Comparison of ENCODE assay signal across 13 mouse cellular contexts in genomic region chr11:95572227-95572626, GRCm38 (mm10). TPM values are rescaled to one million over a fixed set of nuclear protein-coding genes. Genes with fewer than 3 reads are reported as not detected.
"Had no signal": no experiment of that assay in that cellular context is flagged by ENCODE, and none has a peak within 500 bp of the region (broad histone marks: within the 10 kb centered on the region; RNA-seq: fewer than 3 reads in every experiment).

No protein-coding gene starts in this region.

- H3K4me2 ChIP-seq: kidney, embryonic 15.5 days; limb, embryonic 15.5 days; liver, embryonic 12.5 days; lung, embryonic 15.5 days; midbrain, embryonic 12.5 days; neural tube, embryonic 13.5 days had no signal

- H3K27ac ChIP-seq: kidney, embryonic 15.5 days; limb, embryonic 15.5 days; liver, embryonic 12.5 days; lung, embryonic 15.5 days; midbrain, embryonic 12.5 days; neural tube, embryonic 13.5 days had no signal

- ATAC-seq: liver, embryonic 12.5 days; midbrain, embryonic 16.5 days had no signal

- H3K4me3 ChIP-seq: kidney, embryonic 15.5 days; limb, embryonic 15.5 days; liver, embryonic 12.5 days; lung, embryonic 15.5 days; midbrain, embryonic 12.5 days; neural tube, embryonic 13.5 days had no signal

- DNase-seq: kidney, adult 2 months; right cerebral cortex, postnatal 14 days; thymus, adult 2 months; thymus, postnatal 25 days had no signal

- H3K36me3 ChIP-seq: limb, embryonic 15.5 days; liver, embryonic 12.5 days; lung, embryonic 15.5 days had no signal

- H3K9ac ChIP-seq: kidney, embryonic 15.5 days; limb, embryonic 15.5 days; liver, embryonic 12.5 days; lung, embryonic 15.5 days; midbrain, embryonic 12.5 days; neural tube, embryonic 13.5 days had no signal

- H3K9me3 ChIP-seq: kidney, embryonic 15.5 days; limb, embryonic 15.5 days; liver, embryonic 12.5 days; lung, embryonic 15.5 days; midbrain, embryonic 12.5 days; neural tube, embryonic 13.5 days had no signal

RNA-seq across cellular contexts. Expression of gene Ngfr, which starts 15.3 kb away (rescaled TPM):
- total RNA-seq: megakaryocyte-erythroid progenitor cell, adult 5-6 weeks had no signal

RNA-seq across cellular contexts. Expression of gene Nxph3, which starts 57.9 kb away (rescaled TPM):
- total RNA-seq: megakaryocyte-erythroid progenitor cell, adult 5-6 weeks had no signal
- polyA plus RNA-seq: liver, embryonic 16.5 days had no signal
